Mouse (Mus musculus) layer of hippocampus, postnatal 14 days (tissue): ENCODE results near the gene Snx14. TPM values are rescaled to one million over a fixed set of nuclear protein-coding genes. Genes with fewer than 3 reads are reported as not detected.
A peak's percentile ranks its signal among the peaks of the same experiment; 100 is the strongest.

Experiments
- DNase-seq, 2 experiments: peaks; one replicate each; pipeline ENCODE4 v3.0.0; 2021 to 2022; ENCODE audit warnings: low spot score in 2 of 2, mixed read lengths in 1 of 2
- total RNA-seq, 2 experiments: library from RNA; stranded (reverse); gene quantifications; 2 replicates each; pipeline ENCODE4 v1.2.3; 2021

Snx14 gene
- total RNA-seq, 2 experiments from 2014 or later = 50.1 to 50.2 TPM

DNA sequence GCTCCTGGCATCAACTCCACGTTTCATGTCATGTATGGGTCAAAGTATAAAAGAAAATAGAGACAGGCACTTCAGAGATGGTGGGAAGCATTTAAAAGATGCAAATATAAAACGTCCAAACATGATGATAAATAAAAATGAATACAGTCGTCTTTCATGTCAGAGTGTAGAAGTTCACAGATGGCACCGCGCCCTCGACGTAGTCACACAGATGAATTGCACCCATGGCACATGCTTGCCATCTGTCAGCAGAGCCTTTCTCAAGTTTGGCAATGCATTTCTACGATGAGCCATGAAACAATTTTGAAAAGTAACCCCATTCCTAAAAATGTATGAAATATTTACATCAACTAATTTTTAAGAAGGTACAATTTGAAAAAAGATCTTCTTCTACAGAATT, 43.9 kb downstream of the Snx14 start:
- DNase-seq = peak in 1 of 2 experiments; percentile 49

GRCm38 (mm10) chr9:88388826-88389225, 49.9 kb downstream of the Snx14 start:
- no peak for DNase-seq

- no peak for DNase-seq
Observed at GRCm38 (mm10) chr9:88380542-88380941, 58.2 kb downstream of the Snx14 start.

DNA sequence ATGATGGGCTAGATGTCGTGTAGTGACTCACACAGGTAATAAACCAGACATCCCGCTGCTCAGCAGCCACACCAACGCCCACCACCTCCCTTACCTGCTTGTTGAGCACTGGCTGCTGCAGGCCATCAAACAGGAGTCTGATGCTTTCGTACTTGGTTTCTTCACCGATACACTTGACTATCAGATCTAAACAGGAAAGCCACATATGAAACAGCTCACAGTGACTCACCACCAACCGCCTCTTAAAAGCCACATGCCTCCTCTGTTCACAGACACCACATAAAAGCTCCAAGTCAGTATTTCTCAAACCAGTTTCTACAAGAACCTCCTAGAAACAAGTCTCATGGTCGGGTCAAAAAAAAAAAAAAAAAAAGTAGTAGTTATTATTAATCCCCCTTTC, 58.7 kb downstream of the Snx14 start:
- no peak for DNase-seq

DNA sequence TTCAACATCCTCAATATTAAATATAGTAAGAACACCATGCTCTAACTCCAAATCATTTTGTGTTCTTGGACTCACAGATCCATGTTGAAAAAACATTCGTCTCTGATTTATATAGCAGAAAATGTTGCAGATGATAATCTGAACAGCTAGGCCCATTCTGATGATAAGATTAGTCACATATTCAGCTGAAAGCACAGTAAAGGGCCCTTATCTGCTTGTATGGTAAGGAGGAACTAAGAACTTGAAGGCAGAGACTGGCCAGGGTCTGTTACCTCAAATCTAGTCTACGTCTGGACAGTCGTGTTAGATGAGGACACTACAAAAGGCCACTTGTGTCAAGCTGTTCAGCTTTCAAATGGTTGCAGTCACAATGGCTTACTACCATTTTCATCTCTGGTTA, 59.7 kb downstream of the Snx14 start:
- DNase-seq = no peak

DNA sequence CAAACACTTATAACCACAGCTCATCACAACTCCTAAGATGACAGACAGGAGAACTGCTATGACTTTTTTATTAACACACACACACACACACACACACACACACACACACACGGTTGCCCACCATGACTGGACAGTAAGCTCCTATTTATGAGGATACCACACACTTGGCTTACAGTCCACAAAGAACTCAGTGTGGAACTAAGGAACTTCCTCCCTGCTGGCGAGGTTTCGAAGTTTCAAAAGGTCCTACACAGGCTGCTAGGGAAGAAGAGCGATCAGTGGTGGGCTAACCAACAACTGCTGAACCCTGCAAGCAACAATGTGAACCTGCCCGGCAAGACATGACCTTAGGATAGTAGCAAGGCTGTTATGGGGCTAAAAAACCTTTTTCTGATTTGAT, 61.3 kb downstream of the Snx14 start:
- DNase-seq = no peak

GRCm38 (mm10) chr9:88373001-88373400, 65.8 kb downstream of the Snx14 start:
- no peak for DNase-seq

GRCm38 (mm10) chr9:88371201-88371600, 67.6 kb downstream of the Snx14 start:
- no peak for DNase-seq

DNA sequence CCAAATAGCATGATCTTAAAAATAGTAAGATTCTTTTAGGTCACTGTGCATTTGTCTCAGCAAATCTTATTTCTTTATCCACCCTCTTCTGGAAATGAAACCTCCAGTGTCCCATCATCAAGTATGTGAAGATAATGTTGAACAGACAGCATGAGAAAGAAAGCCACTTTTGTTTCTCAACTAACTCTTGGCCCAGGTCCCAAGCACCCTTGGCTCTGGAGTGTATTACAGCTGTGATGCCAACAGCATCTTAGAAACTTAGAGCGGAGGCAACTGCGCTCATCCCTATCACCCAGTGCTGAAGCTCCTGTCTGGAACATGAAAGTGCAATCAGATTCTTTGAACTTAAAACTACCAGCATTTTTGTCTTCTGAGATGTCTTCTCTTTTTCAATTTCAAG, 69.1 kb downstream of the Snx14 start:
- DNase-seq = peak in 1 of 2 experiments; percentile 34

DNA sequence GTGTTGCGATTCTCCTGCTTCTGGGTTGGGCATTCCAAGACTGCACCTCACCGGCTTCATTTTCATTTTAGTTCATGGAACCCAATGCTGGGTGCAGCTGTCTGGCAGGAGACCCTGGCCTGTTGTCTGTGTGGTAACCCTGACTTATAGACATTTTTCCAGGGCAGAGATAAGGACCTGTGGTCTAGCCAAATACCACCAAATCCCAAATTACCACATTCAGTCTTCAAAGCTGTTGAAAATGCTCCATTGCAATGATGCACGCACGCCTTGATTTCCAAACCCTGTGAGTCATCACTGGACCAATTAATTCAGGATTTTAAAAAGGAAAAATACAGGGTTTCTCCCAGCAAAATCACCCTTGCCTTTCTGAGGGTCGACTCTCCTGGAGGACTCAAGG, 70.3 kb downstream of the Snx14 start:
- no peak for DNase-seq

DNA sequence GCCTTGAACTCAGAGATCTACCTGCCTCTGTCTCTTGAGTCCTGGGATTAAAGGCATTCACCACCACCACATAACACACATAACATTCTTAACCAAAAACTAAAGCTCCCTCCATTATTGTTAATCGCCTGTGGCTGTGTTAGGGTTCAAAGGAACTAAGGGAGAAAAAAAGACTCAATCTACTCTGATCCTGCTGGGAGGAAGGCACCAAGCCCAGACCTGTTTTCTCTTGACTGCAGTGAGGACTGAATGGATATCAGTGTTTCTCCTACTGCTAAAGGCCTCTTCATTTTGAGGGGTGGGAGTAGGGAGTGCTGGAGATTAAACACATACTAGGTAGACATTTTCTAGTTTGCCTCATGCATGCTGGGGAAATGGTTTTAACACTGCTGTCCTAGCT, 71.0 kb downstream of the Snx14 start:
- no peak for DNase-seq

GRCm38 (mm10) chr9:88367322-88367721, 71.4 kb downstream of the Snx14 start:
- no peak for DNase-seq

GRCm38 (mm10) chr9:88366819-88367218, 71.9 kb downstream of the Snx14 start:
- no peak for DNase-seq

DNA sequence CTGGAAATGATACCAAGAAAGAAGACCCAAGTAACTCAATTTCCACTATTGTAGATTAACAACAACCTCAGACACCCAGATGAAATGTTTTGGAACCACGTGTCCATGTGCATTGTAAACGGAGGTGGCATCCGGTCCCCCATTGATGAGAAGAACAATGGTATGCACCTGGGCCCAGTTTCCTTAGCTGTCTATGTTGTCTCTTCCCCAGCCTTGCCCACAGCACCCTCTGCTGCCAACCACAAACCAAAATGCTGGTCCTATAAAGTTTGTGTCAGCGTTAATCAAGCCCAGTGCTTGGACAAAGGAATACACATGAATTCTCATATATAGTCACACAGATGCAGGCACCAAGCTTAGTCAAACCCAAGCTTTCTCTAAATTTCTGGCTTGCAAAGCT, 72.5 kb downstream of the Snx14 start:
- DNase-seq = no peak

GRCm38 (mm10) chr9:88363102-88363501, 75.7 kb downstream of the Snx14 start:
- DNase-seq = no peak

DNA sequence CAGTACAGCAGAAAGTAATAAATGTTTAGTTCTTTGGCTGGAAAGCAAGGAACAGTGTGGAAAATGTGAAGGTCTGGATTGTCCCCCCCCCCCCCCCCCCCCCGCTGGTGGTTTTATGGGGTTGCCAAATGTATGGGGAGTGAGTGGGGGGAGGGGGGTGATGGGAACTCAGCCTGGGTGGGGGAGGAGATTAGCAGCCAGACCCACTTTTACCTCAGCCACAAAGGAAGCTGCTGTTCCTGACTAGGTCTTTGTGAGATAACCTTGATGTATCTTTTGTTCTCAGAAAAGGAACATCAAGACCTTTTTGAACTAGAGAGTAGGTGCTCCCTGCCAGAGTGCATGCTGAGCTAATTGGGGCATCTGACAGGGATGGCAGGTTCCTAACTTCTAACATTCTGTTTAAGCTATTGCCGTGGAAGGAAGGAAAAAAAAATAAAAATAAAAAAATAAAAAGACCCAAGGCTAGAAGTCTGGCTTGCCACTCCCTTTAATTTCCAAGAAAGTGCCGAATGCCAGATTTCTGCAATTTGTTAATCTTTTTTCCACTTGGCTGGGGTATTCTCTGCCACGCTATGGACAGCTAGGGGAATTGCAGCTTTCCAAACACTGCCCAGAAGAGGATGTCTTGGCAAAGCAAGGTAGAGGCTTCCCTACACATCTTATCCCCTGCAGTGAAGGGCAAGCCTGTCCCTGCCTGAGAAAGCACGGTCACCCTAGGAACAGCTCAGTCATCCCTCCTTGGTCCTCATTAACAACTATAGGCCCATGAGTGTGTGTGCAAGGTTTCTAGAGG, 76.5 kb downstream of the Snx14 start:
- no peak for DNase-seq

- DNase-seq = no peak
Observed at GRCm38 (mm10) chr9:88361211-88361909, 77.4 kb downstream of the Snx14 start.

- DNase-seq = no peak
Observed at GRCm38 (mm10) chr9:88359140-88359539, 79.6 kb downstream of the Snx14 start.

- no peak for DNase-seq
Observed at GRCm38 (mm10) chr9:88357173-88357572, 81.6 kb downstream of the Snx14 start.

- no peak for DNase-seq
Observed at GRCm38 (mm10) chr9:88353459-88353858, 85.3 kb downstream of the Snx14 start.

DNA sequence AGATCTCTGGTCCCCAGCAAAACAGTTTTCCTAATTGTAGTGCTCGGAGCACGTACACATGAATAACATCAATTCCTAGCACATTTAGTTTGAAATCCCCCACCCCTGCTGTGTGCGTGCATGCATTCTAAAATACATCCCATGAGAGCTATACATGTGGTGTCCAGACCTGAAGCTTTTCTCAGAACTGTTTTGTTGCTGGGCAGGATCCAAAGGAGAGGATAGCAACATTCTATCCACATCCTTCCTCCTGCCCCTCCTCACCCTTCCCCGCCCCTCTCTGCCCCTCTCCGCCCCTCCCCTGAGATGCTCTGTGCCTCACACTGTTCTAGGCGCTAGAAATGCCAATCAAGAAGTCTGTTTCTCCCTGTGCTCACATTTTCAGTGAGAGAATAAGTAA, 86.0 kb downstream of the Snx14 start:
- DNase-seq = no peak

- no peak for DNase-seq
Observed at GRCm38 (mm10) chr9:88351163-88351562, 87.6 kb downstream of the Snx14 start.

GRCm38 (mm10) chr9:88350317-88350716, 88.4 kb downstream of the Snx14 start:
- DNase-seq = no peak
